Mouse (Mus musculus): ENCODE measurements around the gene Slit3.

Gene Slit3

DNA sequence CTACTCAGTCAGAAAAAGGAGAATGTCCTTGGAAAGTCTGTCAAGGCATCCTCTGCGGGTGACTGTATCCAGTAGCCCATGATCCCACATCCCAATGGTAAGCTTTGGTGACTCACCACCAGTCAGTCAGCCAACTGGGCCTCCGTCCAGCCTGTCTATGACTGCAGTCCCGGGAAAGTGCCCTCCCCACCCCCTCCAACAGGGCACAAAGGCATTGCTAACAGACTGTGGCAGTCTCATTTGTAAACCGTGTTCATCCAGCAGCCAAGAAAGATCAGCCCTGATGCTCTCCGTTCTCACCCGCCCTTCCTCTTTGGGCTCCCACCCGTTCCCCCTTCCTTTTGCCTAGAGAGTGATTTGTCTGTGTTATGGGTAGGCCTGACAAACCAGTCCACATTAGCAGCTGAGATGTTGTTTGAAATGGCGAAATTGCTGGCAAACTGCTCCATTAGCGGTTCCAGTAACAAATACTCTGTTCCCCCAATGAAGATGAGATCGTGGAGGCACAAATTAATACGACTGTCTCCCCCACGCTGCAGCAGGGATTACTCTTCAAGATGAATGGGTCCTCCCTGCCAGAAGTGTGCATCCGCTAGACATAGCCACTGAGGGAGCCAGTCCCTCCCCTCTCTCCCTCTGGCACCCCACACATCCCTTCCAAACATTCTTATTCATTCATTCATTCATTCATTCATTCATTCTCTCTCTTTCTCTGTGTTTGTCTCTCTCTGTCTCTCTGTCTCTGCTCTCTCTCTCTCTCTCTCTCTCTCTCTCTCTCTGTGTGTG, 466.3 kb downstream of the Slit3 start:
- DNase-seq (ENCODE audit: low spot score), result peak; percentile 66

DNA sequence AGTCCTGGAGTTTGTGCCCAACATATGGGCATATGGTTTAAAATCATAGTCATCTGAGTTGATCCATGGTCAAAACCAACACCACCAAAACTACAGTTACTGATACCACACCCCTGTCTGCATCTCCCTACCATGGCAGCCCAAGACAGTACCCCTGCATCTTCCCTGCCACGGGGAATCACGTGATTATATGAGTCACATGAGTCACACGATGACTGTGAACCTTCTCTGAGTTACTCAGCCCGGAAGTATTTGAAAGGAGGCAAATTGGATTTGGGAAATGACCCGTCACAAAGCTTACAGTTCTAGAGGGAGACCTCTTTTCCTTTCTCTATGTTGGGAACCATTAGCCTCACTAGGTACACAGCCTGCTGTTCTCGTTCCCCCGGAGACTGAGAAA, 468.9 kb downstream of the Slit3 start:
- no peak for DNase-seq (ENCODE audit: low spot score)

DNA sequence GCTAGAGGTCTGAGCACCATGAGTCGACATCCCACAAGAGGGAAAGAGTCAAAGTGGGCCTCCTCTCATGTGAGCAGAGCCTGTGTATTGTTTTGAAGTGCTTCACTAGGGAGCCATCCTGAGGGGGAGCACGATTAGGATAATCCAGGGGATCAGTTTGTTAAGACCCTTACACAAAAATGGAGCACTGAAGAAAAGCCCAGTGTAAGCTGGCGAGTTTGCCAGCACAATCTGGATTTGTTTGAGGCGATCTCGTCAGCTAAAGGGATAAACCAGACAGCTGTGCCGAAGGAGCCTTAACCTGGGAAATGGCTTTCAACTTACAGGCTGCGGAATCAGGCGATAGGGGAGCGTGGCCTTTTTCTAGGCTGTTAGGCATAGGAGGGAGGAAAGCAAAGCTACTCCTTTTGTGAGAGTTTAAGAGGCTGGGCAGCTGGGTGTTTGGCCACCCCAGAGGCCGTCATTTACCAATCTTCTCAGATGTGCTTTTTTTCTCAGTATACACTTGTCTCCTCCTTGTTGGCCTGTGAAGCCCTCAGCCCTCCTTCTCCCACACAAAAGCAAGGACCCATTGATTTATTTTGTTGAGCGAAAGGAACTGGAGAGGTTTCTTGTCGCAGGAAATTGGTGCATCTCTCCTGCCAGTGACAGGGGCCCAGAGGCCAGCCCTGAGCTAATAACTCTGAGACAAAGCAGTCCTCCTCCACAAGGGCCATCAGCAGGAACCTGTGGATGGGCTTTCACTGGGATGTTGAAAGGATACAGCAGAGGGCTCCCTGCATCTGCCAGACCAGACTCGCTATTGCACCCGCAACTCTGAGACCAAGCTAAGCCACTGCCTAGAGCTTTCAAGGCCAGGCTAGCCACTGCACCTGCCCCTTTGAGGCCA, 472.4 kb downstream of the Slit3 start:
- DNase-seq (ENCODE audit: low spot score), result no peak

- DNase-seq (ENCODE audit: low spot score), result no peak
Observed at GRCm38 (mm10) chr11:35596064-35596463, 475.0 kb downstream of the Slit3 start.

GRCm38 (mm10) chr11:35597882-35598281, 476.9 kb downstream of the Slit3 start:
- DNase-seq (ENCODE audit: low spot score), result no peak

- DNase-seq (ENCODE audit: low spot score), result no peak
Observed at GRCm38 (mm10) chr11:35598732-35599131, 477.7 kb downstream of the Slit3 start.

- no peak for DNase-seq (ENCODE audit: low spot score)
Observed at GRCm38 (mm10) chr11:35601652-35602240, 480.7 kb downstream of the Slit3 start.

DNA sequence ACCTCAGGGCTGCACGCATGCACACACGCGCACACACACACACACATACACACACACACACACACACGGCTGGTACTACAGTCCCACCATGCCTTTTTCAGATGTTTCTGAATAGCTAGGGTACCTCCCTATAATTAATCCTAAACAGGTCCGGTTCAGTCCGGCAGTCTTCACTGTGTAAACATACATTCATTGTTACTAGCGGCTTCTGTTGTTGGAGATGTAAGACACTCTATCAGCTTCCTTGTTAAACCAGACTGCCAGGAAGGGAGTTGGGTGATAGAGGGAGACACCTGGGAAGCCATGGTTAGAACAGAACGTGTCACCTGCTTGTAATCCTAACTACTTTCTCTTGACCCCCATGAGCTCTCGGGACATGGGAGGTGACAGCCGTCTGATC, 481.6 kb downstream of the Slit3 start:
- DNase-seq (ENCODE audit: low spot score), result no peak

- no peak for DNase-seq (ENCODE audit: low spot score)
Observed at GRCm38 (mm10) chr11:35603946-35604345, 482.9 kb downstream of the Slit3 start.

- DNase-seq (ENCODE audit: low spot score), result no peak
Observed at GRCm38 (mm10) chr11:35604848-35605790, 484.1 kb downstream of the Slit3 start.

DNA sequence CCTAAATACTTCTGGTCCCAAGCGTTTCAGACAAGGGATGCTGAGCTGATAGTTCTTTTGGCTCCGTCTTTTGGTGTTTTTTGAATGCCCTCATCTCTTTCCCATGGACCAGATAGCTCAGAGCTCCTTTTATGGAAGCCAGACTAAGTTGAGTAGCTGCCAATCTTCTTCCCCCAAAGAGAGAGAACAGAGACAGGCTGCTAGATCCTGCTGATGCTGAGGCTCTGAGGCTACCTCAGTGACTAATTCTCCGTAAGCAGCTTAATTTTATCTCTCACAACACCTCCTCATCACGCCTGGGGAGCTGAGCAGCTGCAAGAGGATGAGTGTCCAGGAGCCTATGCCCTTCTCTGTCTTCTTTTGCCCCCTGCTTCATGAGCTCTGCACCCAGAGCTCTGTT, 486.2 kb downstream of the Slit3 start:
- no peak for DNase-seq (ENCODE audit: low spot score)

- no peak for DNase-seq (ENCODE audit: low spot score)
Observed at GRCm38 (mm10) chr11:35608794-35609193, 487.8 kb downstream of the Slit3 start.

- DNase-seq (ENCODE audit: low spot score), result no peak
Observed at GRCm38 (mm10) chr11:35612262-35612896, 491.4 kb downstream of the Slit3 start.

GRCm38 (mm10) chr11:35614530-35614929, 493.5 kb downstream of the Slit3 start:
- no peak for DNase-seq (ENCODE audit: low spot score)

DNA sequence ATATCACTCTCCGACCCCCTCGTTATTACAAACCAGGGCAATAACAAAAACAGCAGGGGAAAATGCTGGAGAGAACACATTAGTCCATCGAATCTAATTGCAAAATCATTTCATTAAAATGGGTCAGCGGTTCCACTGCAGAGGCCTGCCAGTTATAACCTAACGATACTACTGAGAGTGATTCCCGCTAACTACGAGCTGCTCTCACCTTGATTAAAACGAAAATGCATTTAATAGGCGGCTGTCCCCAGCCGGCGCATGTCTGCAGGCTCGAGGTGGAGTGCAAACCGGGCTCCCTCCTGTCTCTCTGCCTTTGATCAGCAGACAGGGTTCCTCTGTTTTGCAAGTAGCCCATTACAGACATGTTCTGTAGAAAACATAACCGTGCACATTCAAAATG, 498.4 kb downstream of the Slit3 start:
- no peak for DNase-seq (ENCODE audit: low spot score)

GRCm38 (mm10) chr11:35622736-35623135, 501.7 kb downstream of the Slit3 start:
- no peak for DNase-seq (ENCODE audit: low spot score)

- no peak for DNase-seq (ENCODE audit: low spot score)
Observed at GRCm38 (mm10) chr11:35624515-35625270, 503.7 kb downstream of the Slit3 start.

DNA sequence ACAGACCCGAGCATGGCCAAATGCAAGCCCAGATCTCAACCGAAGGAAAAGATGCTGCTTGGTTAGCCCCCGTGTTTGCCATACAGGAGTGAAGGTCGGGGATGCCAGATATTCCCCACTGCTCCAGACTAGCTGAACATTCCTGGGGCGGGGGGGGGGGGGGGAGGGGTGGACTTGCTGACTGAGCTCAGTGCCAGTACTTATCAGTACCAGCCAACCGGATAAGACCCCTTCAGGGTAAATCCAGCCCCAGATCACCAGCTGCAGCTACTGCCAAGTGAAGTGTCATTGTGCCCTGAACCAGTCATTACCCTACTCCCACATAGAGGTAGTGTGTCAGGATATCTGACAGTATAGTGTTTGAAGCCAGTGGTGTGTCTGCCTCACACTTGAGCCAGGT, 504.6 kb downstream of the Slit3 start:
- DNase-seq (ENCODE audit: low spot score), result no peak

GRCm38 (mm10) chr11:35626161-35626885, 505.3 kb downstream of the Slit3 start:
- DNase-seq (ENCODE audit: low spot score), result peak; percentile 32

DNA sequence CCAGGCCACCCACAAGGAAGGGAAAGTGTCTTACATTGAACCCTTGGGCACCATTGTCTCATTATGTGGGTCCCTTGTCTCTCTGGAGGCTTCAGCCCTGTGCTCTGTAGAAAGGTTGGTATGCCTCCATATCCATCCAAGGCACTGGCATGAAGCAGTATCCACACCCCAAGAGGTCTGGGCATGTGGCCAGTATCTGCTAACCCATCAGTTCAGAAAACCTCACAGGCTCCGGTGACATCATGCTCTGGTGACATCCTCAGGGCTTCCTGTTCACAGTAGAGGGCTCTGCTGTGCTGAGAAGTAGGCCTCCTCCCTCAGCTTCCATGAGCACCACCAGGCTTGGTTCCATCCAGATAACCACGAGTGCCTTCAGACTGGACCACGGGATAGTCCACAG, 506.8 kb downstream of the Slit3 start:
- no peak for DNase-seq (ENCODE audit: low spot score)

Measured in testis, postnatal 14 days (tissue).